In genomic region chr4:118276520-118277232, GRCm38 (mm10) we compare ENCODE assay signal across 8 mouse cellular contexts. TPM values are rescaled to one million over a fixed set of nuclear protein-coding genes. Genes with fewer than 3 reads are reported as not detected.
A peak's percentile ranks its signal among the peaks of the same experiment; 100 is the strongest.
DNase-seq lines count a peak whose midpoint lies in the region; ATAC-seq and TF ChIP-seq lines count a peak whose summit lies in the region.

No protein-coding gene starts in this region.

- peak overlapping the region; percentile 60 for H3K27ac ChIP-seq in embryonic facial prominence, embryonic 11.5 days (replicated peaks; ENCODE audit: low read depth, low read length)
- peak overlapping the region; percentile 97 for H3K27ac ChIP-seq in hindbrain, embryonic 12.5 days
- H3K27ac ChIP-seq in lung, embryonic 14.5 days (ENCODE audit: low read depth), result peak overlapping the region; percentile 82; the same call in 1 of the 2 replicates

- H3K36me3 ChIP-seq in embryonic facial prominence, embryonic 11.5 days (replicated peaks; ENCODE audit: control insufficient read depth, insufficient read depth, low read depth, low read length), result peaks cover 2% of the 10 kb centered on the region; the same call in 1 of the 2 replicates
- peaks cover 23% of the 10 kb centered on the region; the same call in 1 of the 2 replicates for H3K36me3 ChIP-seq in hindbrain, embryonic 12.5 days
- H3K36me3 ChIP-seq in lung, embryonic 14.5 days (ENCODE audit: insufficient read depth), result peaks cover 26% of the 10 kb centered on the region; the same call in 1 of the 2 replicates

- no peak for TF ChIP-seq CTCF in lung, embryonic 14.5 days (IDR thresholded peaks at IDR 0.05; ENCODE audit: low read depth)

- DNase-seq in layer of hippocampus, adult 11-12 months (ENCODE audit: low spot score), result peak; percentile 81
- no peak for DNase-seq in layer of hippocampus, adult 9-10 months (ENCODE audit: low spot score)
- peak; percentile 95 for DNase-seq in embryonic facial prominence, embryonic 11.5 days (ENCODE audit: low spot score)
- peak; percentile 68 to 81 for DNase-seq in layer of hippocampus, postnatal 14 days (ENCODE audit: low spot score in 2 of 2)
- DNase-seq in lung, embryonic 14.5 days, result peak; percentile 93
- DNase-seq in retina, postnatal 7 days (ENCODE audit: low read depth, low spot score), result peak; percentile 69
- no peak for DNase-seq in thymus, postnatal 14 days

- no peak overlapping the region for H3K4me3 ChIP-seq in embryonic facial prominence, embryonic 11.5 days (ENCODE audit: low read depth, low read length)
- H3K4me3 ChIP-seq in hindbrain, embryonic 12.5 days, result no peak overlapping the region
- H3K4me3 ChIP-seq in lung, embryonic 14.5 days (ENCODE audit: low read depth, low read length), result no peak overlapping the region

- H3K4me2 ChIP-seq in embryonic facial prominence, embryonic 11.5 days (ENCODE audit: low read depth, low read length), result peak overlapping the region; percentile 20
- peak overlapping the region; percentile 38 for H3K4me2 ChIP-seq in hindbrain, embryonic 12.5 days (replicated peaks)
- peak overlapping the region; percentile 32 for H3K4me2 ChIP-seq in lung, embryonic 14.5 days

- peak; percentile 91 for ATAC-seq in embryonic facial prominence, embryonic 11.5 days (replicated peaks; ENCODE audit: insufficient number of reproducible peaks, low FRiP score, low TSS enrichment, low read depth)
- ATAC-seq in hindbrain, embryonic 12.5 days (ENCODE audit: low FRiP score), result peak; percentile 95
- ATAC-seq in lung, embryonic 14.5 days (ENCODE audit: insufficient read depth), result peak; percentile 91

- WGBS in embryonic facial prominence, embryonic 11.5 days, result 20% methylated on average over 9 of the region's 9 CpGs
- 11% methylated on average over 9 of the region's 9 CpGs for WGBS in hindbrain, embryonic 12.5 days
- 21% methylated on average over 9 of the region's 9 CpGs for WGBS in lung, embryonic 14.5 days

- H3K9ac ChIP-seq in embryonic facial prominence, embryonic 11.5 days (replicated peaks; ENCODE audit: low read length), result peak overlapping the region; percentile 37
- H3K9ac ChIP-seq in hindbrain, embryonic 12.5 days, result peak overlapping the region; percentile 39; the same call in 1 of the 2 replicates
- peak overlapping the region; percentile 38; the same call in 1 of the 2 replicates for H3K9ac ChIP-seq in lung, embryonic 14.5 days

- H3K27me3 ChIP-seq in embryonic facial prominence, embryonic 11.5 days (ENCODE audit: control insufficient read depth, insufficient read depth, low read length), result no peaks in the 10 kb centered on the region
- no peaks in the 10 kb centered on the region for H3K27me3 ChIP-seq in hindbrain, embryonic 12.5 days
- H3K27me3 ChIP-seq in lung, embryonic 14.5 days (ENCODE audit: insufficient read depth, low read length), result no peaks in the 10 kb centered on the region

- H3K9me3 ChIP-seq in embryonic facial prominence, embryonic 11.5 days (replicated peaks; ENCODE audit: control insufficient read depth, low read length), result no peaks in the 10 kb centered on the region
- no peaks in the 10 kb centered on the region for H3K9me3 ChIP-seq in hindbrain, embryonic 12.5 days (replicated peaks)
- H3K9me3 ChIP-seq in lung, embryonic 14.5 days (ENCODE audit: low read depth, low read length), result no peaks in the 10 kb centered on the region

- H3K4me1 ChIP-seq in embryonic facial prominence, embryonic 11.5 days (ENCODE audit: control insufficient read depth, insufficient read depth, low read length), result peaks cover 24% of the 10 kb centered on the region
- H3K4me1 ChIP-seq in hindbrain, embryonic 12.5 days, result peaks cover 93% of the 10 kb centered on the region
- H3K4me1 ChIP-seq in lung, embryonic 14.5 days (ENCODE audit: insufficient read depth), result peaks cover 18% of the 10 kb centered on the region

RNA-seq across cellular contexts. Expression of gene Ptprf, which starts 14.5 kb away (rescaled TPM):
- 46.3 and 53.5 TPM in 2 replicates for polyA plus RNA-seq in embryonic facial prominence, embryonic 11.5 days (2014; fragmentation: Nextera tagmentation; extraction: Ambion mirVana)
- 131 and 137 TPM in 2 replicates for polyA plus RNA-seq in hindbrain, embryonic 12.5 days (2016; fragmentation: Nextera tagmentation; extraction: Ambion mirVana)
- total RNA-seq in layer of hippocampus, postnatal 14 days (2021), result 100 to 1,000 TPM; 106 to 112 TPM
- polyA plus RNA-seq in lung, embryonic 14.5 days (2014; fragmentation: Nextera tagmentation; extraction: Ambion mirVana), result 69.7 and 75.7 TPM in 2 replicates

Comparison
In these comparisons a context has a peak if more than half of its experiments do, and no peak if none do; other contexts are left out.
1. DNase-seq: peak in layer of hippocampus, adult 11-12 months (single experiment), embryonic facial prominence, embryonic 11.5 days (single experiment), layer of hippocampus, postnatal 14 days (2 of 2), lung, embryonic 14.5 days (single experiment) and retina, postnatal 7 days (single experiment); none in layer of hippocampus, adult 9-10 months (single experiment) and thymus, postnatal 14 days (single experiment).
2. Peak in every context shown above with its lines, with median percentiles within 50 percentile points of each other: ATAC-seq, H3K27ac ChIP-seq, H3K4me2 ChIP-seq and H3K9ac ChIP-seq.